Mouse (Mus musculus) hindbrain, embryonic 12.5 days (tissue): ENCODE measurements around the gene Fgf14. TPM values are rescaled to one million over a fixed set of nuclear protein-coding genes. Genes with fewer than 3 reads are reported as not detected.
"Not testable (repeated sequence)": the region's sequence is repeated elsewhere in the genome, so short reads cannot be mapped to it uniquely, and the experiment has no call there.

Source experiments
- ATAC-seq: fragments of 200-750 bp; cut with Nextera tagmentation; 2 replicates; pipeline ENCODE4 v1.8.0; 2017; ENCODE audit warnings: moderate TSS enrichment; ENCODE audit not compliant: low FRiP score
- H3K27ac ChIP-seq: fragments of 300-500 bp; sonication (generic); 2 replicates; pipeline ENCODE4 v1.5.1; 2016; ENCODE audit warnings: mild to moderate bottlenecking
- H3K27me3 ChIP-seq: fragments of 300-500 bp; sonication (generic); 2 replicates; pipeline ENCODE4 v1.6.1; 2016; ENCODE audit warnings: mild to moderate bottlenecking
- H3K36me3 ChIP-seq: fragments of 300-500 bp; sonication (generic); 2 replicates; pipeline ENCODE4 v1.6.1; 2016; ENCODE audit warnings: mild to moderate bottlenecking
- H3K4me1 ChIP-seq: fragments of 300-500 bp; sonication (generic); 2 replicates; pipeline ENCODE4 v1.6.1; 2016
- H3K4me2 ChIP-seq: fragments of 300-500 bp; sonication (generic); replicated peaks from 2 replicates; pipeline ENCODE4 v1.6.1; 2016; ENCODE audit warnings: mild to moderate bottlenecking
- H3K4me3 ChIP-seq: fragments of 300-500 bp; sonication (generic); 2 replicates; pipeline ENCODE4 v1.5.1; 2016; ENCODE audit warnings: mild to moderate bottlenecking
- H3K9ac ChIP-seq: fragments of 300-500 bp; sonication (generic); 2 replicates; pipeline ENCODE4 v1.6.1; 2016; ENCODE audit warnings: mild to moderate bottlenecking, moderate library complexity
- H3K9me3 ChIP-seq: fragments of 300-500 bp; sonication (generic); replicated peaks from 2 replicates; pipeline ENCODE4 v1.6.1; 2016; ENCODE audit warnings: mild to moderate bottlenecking
- WGBS: fragments of 180-500 bp; shearing (Covaris S2); methylation state at CpG from one replicate; pipeline ENCODE4 v1.1.7; 2016; 5-methylcytosine and 5-hydroxymethylcytosine counted together
- polyA plus RNA-seq: library from polyadenylated mRNA; unstranded; fragments of >200 nt; fragmentation: Nextera tagmentation; extraction: Ambion mirVana; gene quantifications from 2 replicates; pipeline ENCODE4 v1.2.1, GENCODE M21; 2016

Fgf14 gene
- polyA plus RNA-seq, 1 experiment from 2014 or later: 12.1 TPM

GRCm38 (mm10) chr14:124446096-124446840, 230.7 kb downstream of the Fgf14 start:
- ATAC-seq: no peak
- Histone ChIP-seq H3K4me1 (no peaks in the 10 kb centered on the region), H3K36me3 (no peaks in the 10 kb centered on the region), H3K27me3 (no peaks in the 10 kb centered on the region), H3K4me3 (no peak overlapping the region), H3K4me2 (no peak overlapping the region), H3K27ac (no peak overlapping the region), H3K9ac (no peak overlapping the region), H3K9me3 (no peaks in the 10 kb centered on the region)
- 81% methylated on average over 2 of the region's 2 CpGs for WGBS

GRCm38 (mm10) chr14:124444831-124445230, 232.1 kb downstream of the Fgf14 start:
- H3K9me3 ChIP-seq: no peaks in the 10 kb centered on the region
- no peak overlapping the region for H3K4me3 ChIP-seq
- H3K9ac ChIP-seq: no peak overlapping the region
- H3K4me1 ChIP-seq: no peaks in the 10 kb centered on the region
- H3K4me2 ChIP-seq: no peak overlapping the region
- H3K36me3 ChIP-seq: no peaks in the 10 kb centered on the region
- no peak overlapping the region for H3K27ac ChIP-seq
- ATAC-seq: no peak
- H3K27me3 ChIP-seq: no peaks in the 10 kb centered on the region

GRCm38 (mm10) chr14:124439298-124439697, 237.6 kb downstream of the Fgf14 start:
- not testable (repeated sequence) for H3K9ac ChIP-seq, H3K27me3 ChIP-seq, H3K4me1 ChIP-seq, H3K36me3 ChIP-seq, H3K27ac ChIP-seq, H3K9me3 ChIP-seq, H3K4me2 ChIP-seq, ATAC-seq, H3K4me3 ChIP-seq
- 38% methylated on average over 3 of the region's 3 CpGs for WGBS

- no peaks in the 10 kb centered on the region for H3K4me1 ChIP-seq
- H3K9ac ChIP-seq: no peak overlapping the region
- H3K27me3 ChIP-seq: no peaks in the 10 kb centered on the region
- ATAC-seq: no peak
- H3K36me3 ChIP-seq: no peaks in the 10 kb centered on the region
- H3K27ac ChIP-seq: no peak overlapping the region
- H3K4me3 ChIP-seq: no peak overlapping the region
- H3K4me2 ChIP-seq: no peak overlapping the region
- no peaks in the 10 kb centered on the region for H3K9me3 ChIP-seq
- WGBS: 79% methylated on average over 2 of the region's 2 CpGs
These were observed 265.0 kb downstream of the Fgf14 start for GRCm38 (mm10) chr14:124411890-124412289.

- Histone ChIP-seq H3K27me3 (no peaks in the 10 kb centered on the region), H3K9ac (no peak overlapping the region), H3K27ac (no peak overlapping the region), H3K9me3 (no peaks in the 10 kb centered on the region), H3K36me3 (no peaks in the 10 kb centered on the region), H3K4me1 (no peaks in the 10 kb centered on the region), H3K4me3 (no peak overlapping the region), H3K4me2 (no peak overlapping the region)
- WGBS: 0% methylated on average over 1 of the region's 1 CpGs
- ATAC-seq: no peak
These were observed 266.0 kb downstream of the Fgf14 start for GRCm38 (mm10) chr14:124410945-124411344.

GRCm38 (mm10) chr14:124328391-124328790, 348.5 kb downstream of the Fgf14 start:
- Histone ChIP-seq H3K27ac (no peak overlapping the region), H3K9me3 (no peaks in the 10 kb centered on the region), H3K9ac (no peak overlapping the region), H3K36me3 (no peaks in the 10 kb centered on the region), H3K27me3 (no peaks in the 10 kb centered on the region), H3K4me3 (no peak overlapping the region), H3K4me1 (no peaks in the 10 kb centered on the region), H3K4me2 (no peak overlapping the region)
- ATAC-seq: no peak

- no peaks in the 10 kb centered on the region for H3K36me3 ChIP-seq
- no peaks in the 10 kb centered on the region for H3K27me3 ChIP-seq
- no peaks in the 10 kb centered on the region for H3K4me1 ChIP-seq
- no peak for ATAC-seq
- H3K4me2 ChIP-seq: no peak overlapping the region
- no peak overlapping the region for H3K9ac ChIP-seq
- 64% methylated on average over 1 of the region's 1 CpGs for WGBS
- no peak overlapping the region for H3K27ac ChIP-seq
- H3K9me3 ChIP-seq: no peaks in the 10 kb centered on the region
- H3K4me3 ChIP-seq: no peak overlapping the region
These were observed 357.8 kb downstream of the Fgf14 start for GRCm38 (mm10) chr14:124319017-124319718.

- 86% methylated on average over 2 of the region's 2 CpGs for WGBS
- no peaks in the 10 kb centered on the region for H3K36me3 ChIP-seq
- no peak for ATAC-seq
These were observed 361.4 kb downstream of the Fgf14 start for GRCm38 (mm10) chr14:124315513-124315912.

GRCm38 (mm10) chr14:124287027-124287426, 389.9 kb downstream of the Fgf14 start:
- H3K4me2 ChIP-seq: no peak overlapping the region
- no peak overlapping the region for H3K9ac ChIP-seq
- no peaks in the 10 kb centered on the region for H3K9me3 ChIP-seq
- H3K36me3 ChIP-seq: no peaks in the 10 kb centered on the region
- H3K27me3 ChIP-seq: no peaks in the 10 kb centered on the region
- no peak overlapping the region for H3K4me3 ChIP-seq
- H3K27ac ChIP-seq: no peak overlapping the region
- ATAC-seq: no peak
- no peaks in the 10 kb centered on the region for H3K4me1 ChIP-seq

More at GRCm38 (mm10) chr14:124315513-124315912, 361.4 kb downstream of the Fgf14 start:
- Histone ChIP-seq H3K27ac (no peak overlapping the region), H3K27me3 (no peaks in the 10 kb centered on the region), H3K4me3 (no peak overlapping the region), H3K4me2 (no peak overlapping the region), H3K4me1 (no peaks in the 10 kb centered on the region), H3K9ac (no peak overlapping the region), H3K9me3 (no peaks in the 10 kb centered on the region)

GRCm38 (mm10) chr14:124278384-124278944, 398.5 kb downstream of the Fgf14 start:
- Histone ChIP-seq H3K27me3 (no peaks in the 10 kb centered on the region), H3K9ac (no peak overlapping the region), H3K27ac (no peak overlapping the region), H3K4me3 (no peak overlapping the region), H3K4me1 (no peaks in the 10 kb centered on the region), H3K9me3 (no peaks in the 10 kb centered on the region), H3K36me3 (no peaks in the 10 kb centered on the region), H3K4me2 (no peak overlapping the region)
- ATAC-seq: no peak

GRCm38 (mm10) chr14:124266977-124267376, 409.9 kb downstream of the Fgf14 start:
- ATAC-seq: no peak
- Histone ChIP-seq H3K9me3 (no peaks in the 10 kb centered on the region), H3K27me3 (no peaks in the 10 kb centered on the region), H3K27ac (no peak overlapping the region), H3K4me3 (no peak overlapping the region), H3K9ac (no peak overlapping the region), H3K4me2 (no peak overlapping the region), H3K36me3 (no peaks in the 10 kb centered on the region), H3K4me1 (no peaks in the 10 kb centered on the region)

- Histone ChIP-seq H3K27me3 (no peaks in the 10 kb centered on the region), H3K27ac (no peak overlapping the region), H3K4me2 (no peak overlapping the region), H3K9me3 (no peaks in the 10 kb centered on the region), H3K36me3 (no peaks in the 10 kb centered on the region), H3K9ac (no peak overlapping the region), H3K4me3 (no peak overlapping the region), H3K4me1 (no peaks in the 10 kb centered on the region)
- 47% methylated on average over 2 of the region's 2 CpGs for WGBS
- ATAC-seq: no peak
These were observed 412.3 kb downstream of the Fgf14 start for GRCm38 (mm10) chr14:124264541-124265059.

GRCm38 (mm10) chr14:124263199-124263598, 413.7 kb downstream of the Fgf14 start:
- Histone ChIP-seq H3K4me2 (no peak overlapping the region), H3K9me3 (no peaks in the 10 kb centered on the region), H3K27me3 (no peaks in the 10 kb centered on the region), H3K4me3 (no peak overlapping the region), H3K4me1 (no peaks in the 10 kb centered on the region), H3K27ac (no peak overlapping the region), H3K9ac (no peak overlapping the region), H3K36me3 (no peaks in the 10 kb centered on the region)
- no peak for ATAC-seq
